5 mouse cellular contexts compared by ENCODE assay signal in genomic region chr10:6956357-6956756, GRCm38 (mm10).
"Had no signal": no experiment of that assay in that cellular context is flagged by ENCODE, and none has a peak within 500 bp of the region (broad histone marks: within the 10 kb centered on the region; RNA-seq: fewer than 3 reads in every experiment).

No protein-coding gene starts in this region.

- DNase-seq: kidney, adult 8-10 months; kidney, postnatal 36 days had no signal

- ATAC-seq: intestine, postnatal 0 days; liver, embryonic 12.5 days; midbrain, embryonic 15.5 days had no signal
